Mouse (Mus musculus) monocyte, adult 59 days (primary cell): ENCODE results near the gene Akr7a5. TPM values are rescaled to one million over a fixed set of nuclear protein-coding genes. Genes with fewer than 3 reads are reported as not detected.

Source experiments
- total RNA-seq, 2 experiments: library from RNA; stranded (reverse); gene quantifications; one replicate each; pipeline ENCODE4 v1.2.4; 2023

Akr7a5 gene
- 10 to 100 TPM; 15.3 to 16.8 TPM for total RNA-seq

GRCm38 (mm10) chr4:139310171-139310898 lies at the start of gene Akr7a5, which contains the start of gene Pqlc2:
TSS of gene Akr7a5 (plus strand) at chr4:139310744.
TSS of gene Pqlc2 (minus strand) at chr4:139310708.

GRCm38 (mm10) chr4:139351931-139352711 lies 41.6 kb downstream of the Akr7a5 start, which contains the start of the genes Mrto4, Emc1 and Ubr4:
TSS of gene Mrto4 (minus strand) at chr4:139352576.
TSS of gene Emc1 (plus strand) at chr4:139352587.
TSS of gene Ubr4 (plus strand) at chr4:139352609.

Other genes with a start within 250 kb of the Akr7a5 start
- not detected for gene Htr6, start 235.2 kb upstream of the Akr7a5 start, total RNA-seq
- gene Nbl1, start 217.8 kb upstream of the Akr7a5 start, total RNA-seq, result 1 to 10 TPM in 1 of 2 experiments, under 1 TPM in 1; 0.81 to 1.7 TPM
- gene Minos1, start 179.6 kb upstream of the Akr7a5 start, total RNA-seq, result 100 to 1,000 TPM in 1 of 2 experiments, 10 to 100 TPM in 1; 89.6 to 105 TPM
- 100 to 1,000 TPM; 716 to 792 TPM for gene Capzb, start 117.8 kb upstream of the Akr7a5 start, total RNA-seq
- 10 to 100 TPM; 17.9 to 18.8 TPM for gene Pqlc2, start within 50 bp of the Akr7a5 start, total RNA-seq
- 10 to 100 TPM; 57.5 to 59.2 TPM for gene Mrto4, start 41.8 kb downstream of the Akr7a5 start, total RNA-seq
- 10 to 100 TPM; 31.8 to 32.6 TPM for gene Emc1, start 41.8 kb downstream of the Akr7a5 start, total RNA-seq
- gene Ubr4, start 41.9 kb downstream of the Akr7a5 start, total RNA-seq, result 100 to 1,000 TPM; 181 to 189 TPM
- gene Iffo2, start 219.8 kb downstream of the Akr7a5 start, total RNA-seq, result 10 to 100 TPM; 13.4 to 17.2 TPM